Mouse (Mus musculus): ENCODE measurements around the gene Gstt4. TPM values are rescaled to one million over a fixed set of nuclear protein-coding genes. Genes with fewer than 3 reads are reported as not detected.
"Not testable (repeated sequence)": the region's sequence is repeated elsewhere in the genome, so short reads cannot be mapped to it uniquely, and the experiment has no call there.

Gstt4 gene
- polyA plus RNA-seq, 1 experiment = not detected

GRCm38 (mm10) chr10:75774102-75774501 is 48.2 kb downstream of the Gstt4 start:
- peaks cover 8% of the 10 kb centered on the region; the same call in 1 of the 2 replicates for H3K4me1 ChIP-seq (ENCODE audit: control insufficient read depth, insufficient read depth, insufficient read length)

GRCm38 (mm10) chr10:75772795-75773664 is 49.3 kb downstream of the Gstt4 start, which contains the start of gene Ddt:
Gene Ddt (minus strand): TSS chr10:75773414.
- peak within 1 kb of the TSS; percentile 6; the same call in 1 of the 2 replicates for H3K27ac ChIP-seq (ENCODE audit: insufficient read depth, low read length)
- WGBS = under 1% methylated on average over 47 of the region's 47 CpGs
- H3K4me1 ChIP-seq (ENCODE audit: control insufficient read depth, insufficient read depth, insufficient read length) = peaks cover 8% of the 10 kb centered on the region; the same call in 1 of the 2 replicates
- peak within 1 kb of the TSS; percentile 74 for H3K4me3 ChIP-seq (ENCODE audit: extremely low read depth, insufficient read depth, insufficient read length)
- DNase-seq (ENCODE audit: low read depth in 1 of 2, low spot score in 2 of 2) = peak; percentile 85 to 86
- TF ChIP-seq CTCF (IDR thresholded peaks at IDR 0.05; ENCODE audit: extremely low read depth, insufficient read depth, insufficient read length, insufficient replicate concordance) = 0 out of 2 replicates have a peak, but pooled peaks have one; percentile 1
- no peak for TF ChIP-seq POLR2A (IDR thresholded peaks at IDR 0.05; ENCODE audit: low read depth, low read length)
- H3K27me3 ChIP-seq (ENCODE audit: control insufficient read depth, insufficient read depth, low read length) = no peaks in the 10 kb centered on the region
- H3K36me3 ChIP-seq (ENCODE audit: control insufficient read depth, insufficient read depth, low read length) = no peaks in the 10 kb centered on the region

More at GRCm38 (mm10) chr10:75774102-75774501, 48.2 kb downstream of the Gstt4 start:
- Histone ChIP-seq H3K27ac (ENCODE audit: insufficient read depth, low read length) (no peak overlapping the region), H3K27me3 (ENCODE audit: control insufficient read depth, insufficient read depth, low read length) (no peaks in the 10 kb centered on the region), H3K36me3 (ENCODE audit: control insufficient read depth, insufficient read depth, low read length) (no peaks in the 10 kb centered on the region), H3K4me3 (ENCODE audit: extremely low read depth, insufficient read depth, insufficient read length) (no peak overlapping the region)
- DNase-seq (ENCODE audit: low read depth in 1 of 2, low spot score in 2 of 2) = no peak
- 95% methylated on average over 5 of the region's 5 CpGs for WGBS
- TF ChIP-seq CTCF (IDR thresholded peaks at IDR 0.05; ENCODE audit: extremely low read depth, insufficient read depth, insufficient read length, insufficient replicate concordance) (no peak), POLR2A (IDR thresholded peaks at IDR 0.05; ENCODE audit: low read depth, low read length) (no peak)

GRCm38 (mm10) chr10:75767756-75768155 is 54.6 kb downstream of the Gstt4 start:
- WGBS = 64% methylated on average over 5 of the region's 5 CpGs
- DNase-seq (ENCODE audit: low read depth in 1 of 2, low spot score in 2 of 2) = not testable (repeated sequence)

GRCm38 (mm10) chr10:75766856-75767255 is 55.5 kb downstream of the Gstt4 start:
- no peak for TF ChIP-seq POLR2A (IDR thresholded peaks at IDR 0.05; ENCODE audit: low read depth, low read length)
- no peak for TF ChIP-seq CTCF (IDR thresholded peaks at IDR 0.05; ENCODE audit: extremely low read depth, insufficient read depth, insufficient read length, insufficient replicate concordance)
- Histone ChIP-seq H3K27me3 (ENCODE audit: control insufficient read depth, insufficient read depth, low read length) (no peaks in the 10 kb centered on the region), H3K4me3 (ENCODE audit: extremely low read depth, insufficient read depth, insufficient read length) (no peak overlapping the region), H3K4me1 (ENCODE audit: control insufficient read depth, insufficient read depth, insufficient read length) (no peaks in the 10 kb centered on the region), H3K36me3 (ENCODE audit: control insufficient read depth, insufficient read depth, low read length) (no peaks in the 10 kb centered on the region), H3K27ac (ENCODE audit: insufficient read depth, low read length) (no peak overlapping the region)
- DNase-seq (ENCODE audit: low read depth in 1 of 2, low spot score in 2 of 2) = no peak
- 81% methylated on average over 6 of the region's 6 CpGs for WGBS

More at GRCm38 (mm10) chr10:75767756-75768155, 54.6 kb downstream of the Gstt4 start:
- H3K27ac ChIP-seq (ENCODE audit: insufficient read depth, low read length); H3K27me3 ChIP-seq (ENCODE audit: control insufficient read depth, insufficient read depth, low read length); H3K4me1 ChIP-seq (ENCODE audit: control insufficient read depth, insufficient read depth, insufficient read length); H3K36me3 ChIP-seq (ENCODE audit: control insufficient read depth, insufficient read depth, low read length); H3K4me3 ChIP-seq (ENCODE audit: extremely low read depth, insufficient read depth, insufficient read length): not testable (repeated sequence)

Other genes with a start within 250 kb of the Gstt4 start
- 60.0 and 70.9 TPM in 2 replicates for gene Ggt5, start 233.2 kb downstream of the Gstt4 start, polyA plus RNA-seq (2012; rRNA removed)
- 14.8 and 17.3 TPM in 2 replicates for gene Susd2, start 178.5 kb downstream of the Gstt4 start, polyA plus RNA-seq (2012; rRNA removed)
- 59.3 and 65.7 TPM in 2 replicates for gene Cabin1, start 58.2 kb downstream of the Gstt4 start, polyA plus RNA-seq (2012; rRNA removed)
- 39.5 and 42.6 TPM in 2 replicates for gene Ddt, start 49.1 kb downstream of the Gstt4 start, polyA plus RNA-seq (2012; rRNA removed)
- not detected in 2 replicates for gene Gm20441, start 41.6 kb downstream of the Gstt4 start, polyA plus RNA-seq (2012; rRNA removed)
- gene Gstt3, start 41.1 kb downstream of the Gstt4 start, polyA plus RNA-seq (2012; rRNA removed) = 4.3 and 4.4 TPM in 2 replicates
- 25.3 and 28.5 TPM in 2 replicates for gene Gstt1, start 24.0 kb downstream of the Gstt4 start, polyA plus RNA-seq (2012; rRNA removed)
- gene Gstt2, start 14.9 kb upstream of the Gstt4 start, polyA plus RNA-seq (2012; rRNA removed) = 73.4 and 102 TPM in 2 replicates
- 677 and 1,174 TPM in 2 replicates for gene Mif, start 37.7 kb upstream of the Gstt4 start, polyA plus RNA-seq (2012; rRNA removed)
- 67.3 and 137 TPM in 2 replicates for gene Derl3, start 70.9 kb upstream of the Gstt4 start, polyA plus RNA-seq (2012; rRNA removed)
- 42.4 and 43.2 TPM in 2 replicates for gene Smarcb1, start 99.1 kb upstream of the Gstt4 start, polyA plus RNA-seq (2012; rRNA removed)
- gene Chchd10, start 110.6 kb upstream of the Gstt4 start, polyA plus RNA-seq (2012; rRNA removed) = 86.8 and 146 TPM in 2 replicates
- 7.9 and 11.7 TPM in 2 replicates for gene Mmp11, start 114.0 kb upstream of the Gstt4 start, polyA plus RNA-seq (2012; rRNA removed)
- 3.9 and 4.5 TPM in 2 replicates for gene Gm867, start 118.1 kb upstream of the Gstt4 start, polyA plus RNA-seq (2012; rRNA removed)
- 178 and 292 TPM in 2 replicates for gene Vpreb3, start 120.5 kb upstream of the Gstt4 start, polyA plus RNA-seq (2012; rRNA removed)
- gene Gm5134, start 132.0 kb upstream of the Gstt4 start, polyA plus RNA-seq (2012; rRNA removed) = 0.93 and 1.2 TPM in 2 replicates
- gene Zfp280b, start 210.1 kb upstream of the Gstt4 start, polyA plus RNA-seq (2012; rRNA removed) = 5.7 TPM in 2 replicates